Mouse (Mus musculus): Measurements from ENCODE around the gene Ms4a12. TPM values are rescaled to one million over a fixed set of nuclear protein-coding genes. Genes with fewer than 3 reads are reported as not detected.

Gene Ms4a12
- total RNA-seq, 2 experiments from 2014 or later = not detected

Other genes starting within 250 kb of the Ms4a12 start
- not detected for gene Ms4a15, start 239.2 kb downstream of the Ms4a12 start, total RNA-seq (2021)
- gene Ms4a18, start 214.4 kb downstream of the Ms4a12 start, total RNA-seq (2021) = not detected
- gene Ms4a8a, start 151.3 kb downstream of the Ms4a12 start, total RNA-seq (2021) = under 1 TPM; 0.45 to 0.97 TPM
- not detected for gene 1700017D01Rik, start 101.6 kb downstream of the Ms4a12 start, total RNA-seq (2021)
- not detected for gene 1700025F22Rik, start 67.1 kb downstream of the Ms4a12 start, total RNA-seq (2021)
- gene Ms4a13, start 35.7 kb downstream of the Ms4a12 start, total RNA-seq (2021) = not detected
- gene Ms4a1, start 33.8 kb upstream of the Ms4a12 start, total RNA-seq (2021) = under 1 TPM; 0.55 to 0.84 TPM
- not detected for gene Ms4a5, start 51.4 kb upstream of the Ms4a12 start, total RNA-seq (2021)
- under 1 TPM; 0.10 to 0.12 TPM for gene Ms4a14, start 82.0 kb upstream of the Ms4a12 start, total RNA-seq (2021)
- under 1 TPM; 0.89 to 0.97 TPM for gene Ms4a7, start 103.7 kb upstream of the Ms4a12 start, total RNA-seq (2021)
- 1 to 10 TPM; 3.0 to 5.7 TPM for gene Ms4a4a, start 143.1 kb upstream of the Ms4a12 start, total RNA-seq (2021)
- not detected for gene Ms4a4c, start 172.3 kb upstream of the Ms4a12 start, total RNA-seq (2021)
- gene Ms4a4b, start 211.1 kb upstream of the Ms4a12 start, total RNA-seq (2021) = 1 to 10 TPM; 1.1 to 2.4 TPM
- 1 to 10 TPM; 5.5 to 7.1 TPM for gene Ms4a6c, start 236.9 kb upstream of the Ms4a12 start, total RNA-seq (2021)